Mouse (Mus musculus): ENCODE measurements at regions not wholly inside any gene's neighbourhood (a gene's known extent, or its start where the extent isn't known, plus 50 kb on each side); places are given as distances from the start of the nearest gene placed in this dataset.

DNA sequence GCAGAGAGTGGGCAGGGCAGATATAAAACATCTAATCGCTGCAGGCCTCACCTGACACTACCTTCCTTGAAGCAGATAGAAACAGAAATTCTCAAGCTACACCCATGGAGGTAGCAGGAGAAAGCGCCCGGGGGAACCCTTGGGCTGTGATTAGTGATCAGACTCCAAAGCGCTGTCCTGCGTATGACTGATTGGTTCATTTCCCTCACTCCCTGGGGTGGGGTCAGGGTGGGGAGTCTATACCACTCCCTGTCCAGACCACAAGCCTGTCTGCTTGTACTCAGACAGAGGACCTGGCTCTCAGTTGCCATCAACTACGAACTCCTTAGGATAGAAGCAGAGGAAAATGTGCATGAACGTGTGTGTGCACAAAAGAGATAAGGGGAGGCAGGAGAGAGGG is 77.7 kb downstream of the Gm826 start:
- Histone ChIP-seq H3K27me3 (no peaks in the 10 kb centered on the region), H3K36me3 (no peaks in the 10 kb centered on the region), H3K4me1 (replicated peaks) (no peaks in the 10 kb centered on the region), H3K9me3 (no peaks in the 10 kb centered on the region), H3K4me2 (no peak overlapping the region), H3K4me3 (no peak overlapping the region), H3K9ac (no peak overlapping the region), H3K27ac (replicated peaks) (no peak overlapping the region)
- ATAC-seq (ENCODE audit: low read depth), result no peak
- WGBS, result 87% methylated on average over 7 of the region's 7 CpGs

DNA sequence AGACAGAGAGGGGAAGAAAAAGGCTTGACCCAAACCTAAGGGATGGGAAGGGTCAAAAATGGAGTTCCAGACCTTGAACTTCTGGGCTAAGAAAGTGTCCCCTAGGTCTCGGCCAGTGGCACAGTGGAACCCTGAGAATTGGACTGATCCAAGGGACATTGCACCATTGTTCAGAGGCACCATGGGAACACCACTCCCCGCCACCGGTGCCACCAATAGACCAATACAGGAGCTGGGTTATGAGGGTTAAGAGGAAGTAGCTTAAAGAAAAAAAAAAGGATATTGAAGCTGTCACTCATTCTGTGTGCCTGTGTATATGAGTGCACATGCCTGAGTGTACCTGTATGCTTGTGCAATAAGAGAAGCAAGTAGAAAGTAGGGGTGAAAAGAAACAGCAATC is 83.7 kb downstream of the Gm826 start:
- Histone ChIP-seq H3K9me3 (no peaks in the 10 kb centered on the region), H3K9ac (no peak overlapping the region), H3K27ac (replicated peaks) (no peak overlapping the region), H3K4me2 (no peak overlapping the region), H3K4me3 (no peak overlapping the region), H3K36me3 (no peaks in the 10 kb centered on the region), H3K4me1 (replicated peaks) (peaks cover 17% of the 10 kb centered on the region), H3K27me3 (peaks cover 10% of the 10 kb centered on the region; the same call in 1 of the 2 replicates)
- no peak for ATAC-seq (ENCODE audit: low read depth)
- 90% methylated on average over 3 of the region's 3 CpGs for WGBS

DNA sequence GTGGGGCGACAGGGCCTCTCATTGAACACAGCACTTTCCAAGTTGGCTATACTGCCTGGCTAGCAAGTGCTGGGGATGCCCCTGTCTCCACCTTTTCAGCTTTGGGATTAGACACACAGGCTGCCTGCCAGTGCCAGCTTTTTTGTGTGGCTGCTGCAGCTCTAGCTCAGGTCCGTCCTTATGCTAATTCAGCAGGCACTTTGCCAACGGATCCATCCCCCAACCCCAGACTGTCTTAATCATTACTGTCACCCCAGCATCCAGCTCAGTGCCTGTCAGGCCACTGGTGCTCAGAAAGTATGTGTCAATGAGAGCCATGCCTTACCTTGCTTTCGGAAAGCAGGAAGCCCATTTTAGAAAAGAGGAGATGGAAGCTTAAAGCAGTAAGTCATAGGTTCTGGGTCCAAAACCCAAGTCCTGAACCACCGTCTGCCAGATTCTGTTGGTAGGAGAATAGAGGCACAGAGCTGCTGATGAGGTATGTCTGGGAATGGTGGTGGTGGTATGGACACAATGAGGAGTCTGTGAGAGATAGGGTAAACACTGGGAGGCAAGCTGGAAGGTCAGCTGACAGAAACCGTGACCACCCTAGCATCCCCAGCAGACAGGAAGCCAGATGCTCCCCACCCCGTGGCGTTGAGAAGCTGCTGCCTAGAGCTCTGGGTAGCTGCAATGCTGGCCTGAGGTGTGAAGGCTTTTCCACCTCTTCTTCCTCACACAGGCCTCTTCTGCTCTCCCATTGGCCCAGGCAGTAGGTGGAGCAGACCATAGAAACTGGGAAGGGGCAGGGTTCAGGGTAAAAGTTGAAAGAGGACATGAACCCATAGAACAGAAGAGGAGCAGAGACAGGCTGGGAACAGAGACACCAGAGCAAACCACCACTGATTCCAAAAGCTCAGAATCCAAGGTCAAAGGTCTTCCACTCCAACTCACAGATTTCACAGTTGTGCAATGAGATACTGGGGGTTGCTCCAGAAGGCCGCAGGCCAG is 84.6 kb downstream of the Gm826 start:
- Histone ChIP-seq H3K9me3 (no peaks in the 10 kb centered on the region), H3K36me3 (no peaks in the 10 kb centered on the region), H3K4me1 (replicated peaks) (peaks cover 22% of the 10 kb centered on the region), H3K27ac (replicated peaks) (no peak overlapping the region), H3K4me2 (no peak overlapping the region), H3K9ac (no peak overlapping the region), H3K27me3 (peaks cover 10% of the 10 kb centered on the region; the same call in 1 of the 2 replicates), H3K4me3 (no peak overlapping the region)
- ATAC-seq (ENCODE audit: low read depth), result peak; percentile 77
- 61% methylated on average over 9 of the region's 9 CpGs for WGBS

DNA sequence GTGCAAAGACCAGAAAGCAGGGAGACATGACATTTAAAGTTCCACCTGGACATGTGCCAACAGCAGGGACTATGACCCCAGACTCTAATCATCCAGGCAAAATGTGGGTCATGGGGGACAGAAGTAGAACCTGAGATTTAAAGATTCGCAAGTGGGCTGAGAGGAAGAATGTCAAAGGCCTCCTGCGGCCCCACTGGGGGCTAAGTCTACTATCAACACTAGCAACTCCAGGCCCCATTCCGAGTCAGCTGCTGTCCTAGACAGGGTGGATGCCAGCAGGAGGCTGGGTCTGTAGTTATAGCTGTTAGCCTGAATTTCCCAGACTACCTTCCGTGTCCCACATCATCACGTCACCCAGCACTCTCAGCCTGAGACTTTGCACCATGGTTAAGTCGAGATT is 86.7 kb downstream of the Gm826 start:
- WGBS, result 86% methylated on average over 6 of the region's 6 CpGs
- Histone ChIP-seq H3K4me2 (no peak overlapping the region), H3K27me3 (peaks cover 10% of the 10 kb centered on the region; the same call in 1 of the 2 replicates), H3K9ac (no peak overlapping the region), H3K36me3 (no peaks in the 10 kb centered on the region), H3K9me3 (no peaks in the 10 kb centered on the region), H3K27ac (replicated peaks) (no peak overlapping the region), H3K4me1 (replicated peaks) (peaks cover 22% of the 10 kb centered on the region), H3K4me3 (no peak overlapping the region)
- ATAC-seq (ENCODE audit: low read depth), result no peak

DNA sequence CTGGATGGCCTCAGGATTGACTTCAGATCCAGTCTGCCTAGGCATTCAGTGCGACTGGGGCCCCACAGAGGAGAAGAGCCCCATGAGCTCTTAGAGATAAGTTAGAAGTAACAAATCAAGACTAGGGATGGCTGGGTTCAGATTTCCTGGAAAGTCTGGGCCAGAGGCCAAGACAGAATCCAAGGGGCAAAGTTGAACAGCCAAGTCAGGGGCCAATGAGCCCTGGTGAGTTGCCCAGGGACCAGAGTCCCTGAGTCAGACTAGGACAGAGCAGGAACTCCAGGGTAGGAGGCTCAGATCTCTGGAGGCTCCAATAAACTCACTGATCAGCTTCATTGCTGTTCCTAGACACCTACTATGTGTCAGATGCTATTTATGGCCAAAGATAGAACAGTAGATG is 87.6 kb downstream of the Gm826 start:
- peaks cover 10% of the 10 kb centered on the region; the same call in 1 of the 2 replicates for H3K27me3 ChIP-seq
- H3K27ac ChIP-seq (replicated peaks), result no peak overlapping the region
- H3K4me3 ChIP-seq, result no peak overlapping the region
- H3K4me1 ChIP-seq (replicated peaks), result peaks cover 22% of the 10 kb centered on the region
- WGBS, result 78% methylated on average over 1 of the region's 1 CpGs
- H3K9me3 ChIP-seq, result no peaks in the 10 kb centered on the region
- no peaks in the 10 kb centered on the region for H3K36me3 ChIP-seq
- H3K9ac ChIP-seq, result no peak overlapping the region
- no peak overlapping the region for H3K4me2 ChIP-seq
- no peak for ATAC-seq (ENCODE audit: low read depth)

DNA sequence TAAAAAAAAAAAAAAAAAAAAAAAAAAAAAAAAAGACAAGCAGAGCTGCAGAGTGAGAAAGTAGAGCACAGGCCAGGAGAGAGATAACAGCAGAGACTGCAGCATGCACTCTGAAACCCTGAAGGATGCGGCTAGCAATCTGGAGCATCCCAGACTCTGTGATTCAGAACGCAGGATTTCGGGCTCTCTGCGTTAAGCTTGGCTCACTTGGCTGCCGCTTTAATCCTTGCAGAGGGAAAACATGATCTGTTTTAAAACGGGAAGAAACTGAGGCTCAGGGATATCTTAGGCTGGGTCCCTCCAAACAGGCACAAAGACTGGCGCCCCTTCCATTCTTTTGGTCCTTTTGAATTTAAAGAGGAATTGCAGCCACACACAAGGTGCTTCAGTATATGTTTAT is 89.1 kb downstream of the Gm826 start:
- 0 out of 2 replicates have a peak overlapping the region, but pooled peaks have one; percentile 2 for H3K9ac ChIP-seq
- H3K9me3 ChIP-seq, result no peaks in the 10 kb centered on the region
- WGBS, result 19% methylated on average over 7 of the region's 7 CpGs
- no peak overlapping the region for H3K4me2 ChIP-seq
- peaks cover 28% of the 10 kb centered on the region for H3K4me1 ChIP-seq (replicated peaks)
- H3K27ac ChIP-seq (replicated peaks), result no peak overlapping the region
- ATAC-seq (ENCODE audit: low read depth), result no peak
- H3K36me3 ChIP-seq, result no peaks in the 10 kb centered on the region
- peaks cover 10% of the 10 kb centered on the region; the same call in 1 of the 2 replicates for H3K27me3 ChIP-seq
- H3K4me3 ChIP-seq, result no peak overlapping the region

DNA sequence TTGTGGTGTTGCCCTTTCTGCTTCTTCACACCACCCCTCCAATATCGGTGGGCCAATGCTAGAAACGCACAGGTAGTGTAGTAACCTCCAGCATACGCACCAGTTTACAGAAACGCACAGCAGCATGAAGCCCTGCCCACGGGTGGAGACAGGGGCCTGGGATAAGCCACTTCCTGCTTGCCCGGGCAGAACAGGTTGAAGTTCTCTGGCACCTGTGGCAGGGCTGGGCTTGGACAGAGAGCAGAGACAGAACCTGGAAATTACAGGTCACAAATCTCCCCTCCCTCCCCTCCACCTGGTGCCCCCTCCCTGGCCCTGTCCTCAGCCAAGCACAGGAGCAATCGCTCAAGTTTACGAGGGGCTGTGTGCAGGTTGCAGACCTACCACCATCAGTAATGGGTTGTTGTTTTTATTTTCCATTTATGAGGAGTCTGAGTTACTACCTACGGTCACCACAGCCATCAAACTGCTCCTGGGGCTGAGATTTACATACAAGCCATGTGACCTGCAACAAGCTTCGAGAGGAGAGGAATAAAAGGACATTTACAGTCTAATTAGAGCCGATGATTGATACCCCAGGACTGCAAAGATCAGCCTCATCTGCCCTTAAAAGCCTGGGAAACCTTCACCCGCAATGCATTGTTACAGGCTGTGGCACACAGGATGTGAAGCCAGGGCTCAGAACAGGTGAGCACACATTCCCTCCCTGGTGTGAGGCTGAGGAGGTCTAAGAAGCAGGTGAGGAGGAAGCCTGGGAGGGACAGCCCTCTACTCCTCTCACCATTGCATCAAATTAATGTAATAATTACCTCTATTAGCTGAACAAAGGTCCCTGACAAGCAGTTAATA is 93.2 kb downstream of the Gm826 start:
- Histone ChIP-seq H3K27ac (replicated peaks) (no peak overlapping the region), H3K4me2 (no peak overlapping the region), H3K4me1 (replicated peaks) (peaks cover 11% of the 10 kb centered on the region; the same call in 1 of the 2 replicates), H3K27me3 (peaks cover 5% of the 10 kb centered on the region; the same call in 1 of the 2 replicates), H3K9me3 (no peaks in the 10 kb centered on the region), H3K36me3 (no peaks in the 10 kb centered on the region), H3K9ac (no peak overlapping the region), H3K4me3 (no peak overlapping the region)
- WGBS, result 49% methylated on average over 12 of the region's 12 CpGs
- ATAC-seq (ENCODE audit: low read depth), result no peak

DNA sequence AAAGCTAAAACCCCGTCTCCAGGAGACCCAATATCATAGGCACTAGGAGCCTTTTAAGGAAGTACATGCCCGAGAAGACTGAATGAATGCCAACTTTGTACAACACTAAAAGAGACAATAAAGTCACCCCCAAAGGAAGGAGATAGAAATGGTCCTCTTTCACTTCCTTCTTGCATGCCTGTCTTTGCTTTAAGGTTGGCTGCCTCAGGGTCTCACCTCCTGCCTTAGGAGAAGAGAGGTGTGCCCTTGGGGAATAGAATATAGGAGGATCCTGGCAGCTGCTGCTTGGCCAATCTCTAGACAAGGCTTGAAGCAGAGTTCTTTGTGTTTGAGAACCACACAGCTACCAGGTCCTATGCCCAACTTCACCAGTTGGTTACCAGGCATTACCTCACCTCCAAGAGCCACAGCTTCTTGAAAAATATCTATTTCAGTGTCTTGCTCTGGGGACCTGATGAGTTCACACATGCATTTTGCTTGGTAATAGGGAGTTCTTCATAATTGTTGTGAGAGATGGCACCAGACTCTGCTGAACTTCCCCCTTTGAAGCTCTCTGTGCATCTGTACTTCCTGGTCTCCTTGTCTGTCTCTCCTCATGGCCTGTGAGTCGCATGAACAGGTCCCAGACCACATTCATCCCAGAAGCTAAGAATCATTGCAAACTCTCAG is 96.4 kb downstream of the Gm826 start:
- H3K4me3 ChIP-seq, result no peak overlapping the region
- no peak for ATAC-seq (ENCODE audit: low read depth)
- H3K4me1 ChIP-seq (replicated peaks), result 0 out of 2 replicates have a peak, but pooled peaks cover 6% of the 10 kb centered on the region
- no peaks in the 10 kb centered on the region for H3K27me3 ChIP-seq
- no peak overlapping the region for H3K9ac ChIP-seq
- H3K27ac ChIP-seq (replicated peaks), result no peak overlapping the region
- 0 out of 2 replicates have a peak, but pooled peaks cover 6% of the 10 kb centered on the region for H3K9me3 ChIP-seq
- H3K4me2 ChIP-seq, result no peak overlapping the region
- 74% methylated on average over 3 of the region's 3 CpGs for WGBS
- H3K36me3 ChIP-seq, result no peaks in the 10 kb centered on the region

DNA sequence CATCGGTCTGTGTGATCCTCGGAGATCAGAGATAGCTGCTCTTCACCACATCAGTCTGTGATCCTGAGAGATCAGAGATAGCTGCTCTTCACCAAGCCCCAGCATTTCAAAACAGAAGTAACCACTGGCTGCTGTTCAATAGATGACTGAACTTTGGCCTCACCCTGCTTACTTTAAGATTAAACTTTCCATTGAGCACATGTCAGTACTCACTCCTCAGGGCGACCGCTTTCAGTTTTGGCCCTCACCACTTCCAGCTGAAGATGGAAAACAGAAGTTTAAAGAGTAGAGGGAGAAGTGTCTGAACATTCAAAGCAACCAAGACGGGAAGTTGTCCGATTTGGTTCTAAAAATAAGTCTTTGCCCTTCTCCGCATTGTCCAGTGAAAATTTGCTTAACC is 97.2 kb downstream of the Gm826 start:
- no peaks in the 10 kb centered on the region for H3K27me3 ChIP-seq
- H3K27ac ChIP-seq (replicated peaks), result no peak overlapping the region
- H3K4me2 ChIP-seq, result no peak overlapping the region
- 0 out of 2 replicates have a peak, but pooled peaks cover 6% of the 10 kb centered on the region for H3K9me3 ChIP-seq
- no peak overlapping the region for H3K4me3 ChIP-seq
- no peak for ATAC-seq (ENCODE audit: low read depth)
- H3K36me3 ChIP-seq, result no peaks in the 10 kb centered on the region
- 0 out of 2 replicates have a peak, but pooled peaks cover 6% of the 10 kb centered on the region for H3K4me1 ChIP-seq (replicated peaks)
- no peak overlapping the region for H3K9ac ChIP-seq
- 86% methylated on average over 7 of the region's 7 CpGs for WGBS

DNA sequence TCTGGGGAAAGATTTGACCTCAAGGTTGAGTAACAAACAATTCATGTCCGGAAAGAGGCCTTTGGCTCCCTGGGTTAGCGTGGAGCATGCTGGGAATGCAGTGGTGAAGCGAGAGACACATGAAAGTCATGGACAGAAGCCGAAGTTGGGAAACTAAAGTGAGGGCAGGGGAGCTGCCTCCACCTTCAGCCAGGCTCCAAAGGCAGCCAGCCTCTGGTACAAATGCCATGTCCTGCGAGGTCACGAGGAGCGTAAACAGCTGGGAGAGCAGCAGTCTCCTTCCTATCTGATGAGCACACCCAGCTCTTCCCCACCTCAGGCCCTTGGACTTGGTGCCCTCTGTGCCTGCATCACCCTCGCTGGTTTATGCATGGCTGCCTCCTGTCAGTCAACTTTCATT is 103.2 kb downstream of the Gm826 start:
- H3K9me3 ChIP-seq, result 0 out of 2 replicates have a peak, but pooled peaks cover 6% of the 10 kb centered on the region
- no peaks in the 10 kb centered on the region for H3K36me3 ChIP-seq
- ATAC-seq (ENCODE audit: low read depth), result no peak
- WGBS, result 84% methylated on average over 8 of the region's 8 CpGs
- H3K27ac ChIP-seq (replicated peaks), result no peak overlapping the region
- no peak overlapping the region for H3K9ac ChIP-seq
- no peak overlapping the region for H3K4me2 ChIP-seq
- H3K4me3 ChIP-seq, result no peak overlapping the region
- H3K27me3 ChIP-seq, result no peaks in the 10 kb centered on the region
- H3K4me1 ChIP-seq (replicated peaks), result no peaks in the 10 kb centered on the region

DNA sequence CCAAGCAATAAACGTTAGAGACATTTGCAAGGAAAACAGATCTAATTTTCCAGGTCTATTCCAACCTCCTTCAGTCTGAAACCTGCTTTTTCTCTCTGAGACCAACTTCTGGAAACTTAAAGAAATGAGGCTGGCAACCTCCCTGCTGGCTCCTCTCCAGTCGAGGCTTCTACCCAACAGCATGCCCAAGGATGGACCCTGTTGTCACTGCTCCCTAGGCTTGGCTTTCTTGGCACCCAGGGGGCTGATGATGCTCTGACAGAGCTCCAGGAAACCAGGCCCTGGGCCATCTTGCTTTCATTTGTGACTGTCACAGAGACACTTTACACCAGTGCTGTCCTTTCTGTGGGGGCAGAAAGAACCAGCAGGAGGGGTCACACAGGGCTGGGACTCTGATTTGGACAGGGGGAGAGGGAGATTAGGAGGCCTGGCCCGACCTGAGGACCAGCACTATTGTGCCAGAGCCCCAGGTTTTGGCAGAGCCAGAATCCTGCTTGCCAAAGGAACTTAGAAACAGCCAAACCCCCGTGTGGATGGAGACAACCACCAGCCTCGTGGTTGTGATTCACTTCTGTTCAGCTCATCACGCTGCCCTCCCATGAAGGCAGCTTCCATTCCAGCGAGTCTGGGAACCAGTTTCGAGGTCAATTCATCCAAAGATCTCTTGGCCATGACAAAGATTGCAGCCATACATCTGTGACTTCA is 105.5 kb downstream of the Gm826 start:
- Histone ChIP-seq H3K36me3 (no peaks in the 10 kb centered on the region), H3K4me3 (no peak overlapping the region), H3K27ac (replicated peaks) (no peak overlapping the region), H3K9me3 (no peaks in the 10 kb centered on the region), H3K27me3 (peaks cover 11% of the 10 kb centered on the region; the same call in 1 of the 2 replicates), H3K4me1 (replicated peaks) (no peaks in the 10 kb centered on the region), H3K4me2 (no peak overlapping the region), H3K9ac (no peak overlapping the region)
- ATAC-seq (ENCODE audit: low read depth), result no peak
- WGBS, result 74% methylated on average over 8 of the region's 8 CpGs
